Mouse (Mus musculus) adrenal gland, adult 2 months (tissue): Measurements from ENCODE around the gene Prkcd. TPM values are rescaled to one million over a fixed set of nuclear protein-coding genes. Genes with fewer than 3 reads are reported as not detected.

ENCODE experiments used
- DNase-seq: peaks from one replicate; pipeline ENCODE4 v3.0.0; 2021
- polyA plus RNA-seq: library from polyadenylated mRNA; depleted of rRNA; stranded (reverse); fragments of >200 nt; gene quantifications from 2 replicates; pipeline ENCODE4 v1.2.3, GENCODE M21; 2012
- total RNA-seq, 2 experiments: library from RNA; stranded (reverse); gene quantifications; 2 replicates each; pipeline ENCODE4 v1.2.3; 2021

The Prkcd gene
- total and polyA plus RNA-seq, 3 experiments: 83.4 to 407 (median 367) TPM

GRCm38 (mm10) chr14:30575791-30576190 is 50.2 kb downstream of the Prkcd start:
- no peak for DNase-seq

- DNase-seq: peak; percentile 80
These were observed 51.9 kb downstream of the Prkcd start for GRCm38 (mm10) chr14:30573983-30574584.

GRCm38 (mm10) chr14:30573235-30573634 is 52.8 kb downstream of the Prkcd start:
- peak; percentile 79 for DNase-seq

- DNase-seq: no peak
These were observed 53.8 kb downstream of the Prkcd start for GRCm38 (mm10) chr14:30572253-30572652.

GRCm38 (mm10) chr14:30570303-30570702 is 55.7 kb downstream of the Prkcd start:
- DNase-seq: peak; percentile 84

GRCm38 (mm10) chr14:30568016-30568415 is 58.0 kb downstream of the Prkcd start:
- DNase-seq: no peak

GRCm38 (mm10) chr14:30566317-30566716 is 59.7 kb downstream of the Prkcd start:
- DNase-seq: no peak

GRCm38 (mm10) chr14:30564451-30564850 is 61.6 kb downstream of the Prkcd start:
- DNase-seq: peak; percentile 84

GRCm38 (mm10) chr14:30562343-30562742 is 63.7 kb downstream of the Prkcd start:
- DNase-seq: no peak

GRCm38 (mm10) chr14:30561470-30562187 is 64.4 kb downstream of the Prkcd start:
- DNase-seq: peak; percentile 75

GRCm38 (mm10) chr14:30560803-30561389 is 65.1 kb downstream of the Prkcd start:
- no peak for DNase-seq

- DNase-seq: no peak
These were observed 66.6 kb downstream of the Prkcd start for GRCm38 (mm10) chr14:30559321-30559850.

GRCm38 (mm10) chr14:30557730-30558129 is 68.3 kb downstream of the Prkcd start:
- peak; percentile 53 for DNase-seq

GRCm38 (mm10) chr14:30556651-30557050 is 69.4 kb downstream of the Prkcd start:
- no peak for DNase-seq

- DNase-seq: peak; percentile 62
These were observed 72.8 kb downstream of the Prkcd start for GRCm38 (mm10) chr14:30553185-30553584.

GRCm38 (mm10) chr14:30551981-30552380 is 74.0 kb downstream of the Prkcd start:
- DNase-seq: no peak

GRCm38 (mm10) chr14:30551509-30551908 is 74.5 kb downstream of the Prkcd start:
- no peak for DNase-seq

- DNase-seq: no peak
These were observed 75.6 kb downstream of the Prkcd start for GRCm38 (mm10) chr14:30550232-30551070.

GRCm38 (mm10) chr14:30549777-30550149 is 76.2 kb downstream of the Prkcd start:
- DNase-seq: peak; percentile 56

GRCm38 (mm10) chr14:30548965-30549776 is 76.8 kb downstream of the Prkcd start:
- DNase-seq: peak; percentile 98

- DNase-seq: peak; percentile 88
These were observed 77.8 kb downstream of the Prkcd start, which contains the start of gene Tkt for GRCm38 (mm10) chr14:30548131-30548720. Gene Tkt (plus strand): TSS chr14:30548359.
